Mouse (Mus musculus) lung, embryonic 15.5 days (tissue): ENCODE results near the gene Ctf2. TPM values are rescaled to one million over a fixed set of nuclear protein-coding genes. Genes with fewer than 3 reads are reported as not detected.

Experiments
- ATAC-seq: fragments of 200-750 bp; cut with Nextera tagmentation; 2 replicates; pipeline ENCODE4 v1.8.0; 2017; ENCODE audit warnings: moderate number of reproducible peaks, borderline replicate concordance; ENCODE audit not compliant: low FRiP score, low TSS enrichment; ENCODE audit errors: extremely low read depth
- H3K27ac ChIP-seq: fragments of 300-500 bp; sonication (generic); 2 replicates; pipeline ENCODE4 v1.5.1; 2015; ENCODE audit warnings: moderate library complexity, mild to moderate bottlenecking, inconsistent platforms
- H3K27me3 ChIP-seq: fragments of 300-500 bp; sonication (generic); 2 replicates; pipeline ENCODE4 v1.6.1; 2015; ENCODE audit warnings: inconsistent platforms
- H3K36me3 ChIP-seq: fragments of 300-500 bp; sonication (generic); 2 replicates; pipeline ENCODE4 v1.6.1; 2015; ENCODE audit warnings: inconsistent platforms
- H3K4me1 ChIP-seq: fragments of 300-500 bp; sonication (generic); 2 replicates; pipeline ENCODE4 v1.6.1; 2015; ENCODE audit warnings: inconsistent platforms
- H3K4me2 ChIP-seq: fragments of 300-500 bp; sonication (generic); 2 replicates; pipeline ENCODE4 v1.6.1; 2015; ENCODE audit warnings: inconsistent platforms, mild to moderate bottlenecking, moderate library complexity
- H3K4me3 ChIP-seq: fragments of 300-500 bp; sonication (generic); 2 replicates; pipeline ENCODE4 v1.5.1; 2015; ENCODE audit warnings: mild to moderate bottlenecking, inconsistent platforms
- H3K9ac ChIP-seq: fragments of 300-500 bp; sonication (generic); 2 replicates; pipeline ENCODE4 v1.6.1; 2015; ENCODE audit warnings: inconsistent platforms
- H3K9me3 ChIP-seq: fragments of 300-500 bp; sonication (generic); 2 replicates; pipeline ENCODE4 v1.6.1; 2016; ENCODE audit warnings: inconsistent platforms
- WGBS: fragments of 180-500 bp; shearing (Covaris S2); methylation state at CpG from one replicate; pipeline ENCODE4 v1.1.7; 2015; 5-methylcytosine and 5-hydroxymethylcytosine counted together
- polyA plus RNA-seq: library from polyadenylated mRNA; unstranded; fragments of >200 nt; fragmentation: Nextera tagmentation; extraction: Ambion mirVana; gene quantifications from 2 replicates; pipeline ENCODE4 v1.2.1, GENCODE M21; 2015

The Ctf2 gene
- polyA plus RNA-seq, 1 experiment from 2014 or later: 0.16 TPM

- Histone ChIP-seq H3K27me3 (no peaks in the 10 kb centered on the region), H3K4me1 (peaks cover 19% of the 10 kb centered on the region), H3K9me3 (no peaks in the 10 kb centered on the region), H3K4me3 (peak within 1 kb of the TSS; percentile 74), H3K36me3 (peaks cover 32% of the 10 kb centered on the region), H3K9ac (peak within 1 kb of the TSS; percentile 94), H3K27ac (peak within 1 kb of the TSS; percentile 97), H3K4me2 (peak within 1 kb of the TSS; percentile 92)
- WGBS: 0% methylated on average over 24 of the region's 24 CpGs
- ATAC-seq: peak; percentile 84
Observed at GRCm38 (mm10) chr7:127769651-127770038, 37.7 kb upstream of the Ctf2 start, which contains the start of gene Orai3. Orai3 (plus strand) TSS chr7:127769815.

- Histone ChIP-seq H3K27ac (peak overlapping the region; percentile 97), H3K4me2 (peak overlapping the region; percentile 92), H3K36me3 (peaks cover 38% of the 10 kb centered on the region), H3K4me3 (peak overlapping the region; percentile 74), H3K9me3 (no peaks in the 10 kb centered on the region), H3K27me3 (no peaks in the 10 kb centered on the region), H3K4me1 (peaks cover 19% of the 10 kb centered on the region), H3K9ac (peak overlapping the region; percentile 94)
- ATAC-seq: peak; percentile 89
- under 1% methylated on average over 16 of the region's 16 CpGs for WGBS
Observed at GRCm38 (mm10) chr7:127768997-127769593, 37.1 kb upstream of the Ctf2 start.

- H3K9ac ChIP-seq: no peak overlapping the region
- peak; percentile 63; the same call in 1 of the 2 replicates for ATAC-seq
- no peaks in the 10 kb centered on the region for H3K9me3 ChIP-seq
- H3K27me3 ChIP-seq: no peaks in the 10 kb centered on the region
- peak overlapping the region; percentile 92; the same call in 1 of the 2 replicates for H3K4me2 ChIP-seq
- 42% methylated on average over 13 of the region's 13 CpGs for WGBS
- peaks cover 19% of the 10 kb centered on the region for H3K4me1 ChIP-seq
- peak overlapping the region; percentile 24 for H3K27ac ChIP-seq
- peak overlapping the region; percentile 74; the same call in 1 of the 2 replicates for H3K4me3 ChIP-seq
- peaks cover 43% of the 10 kb centered on the region for H3K36me3 ChIP-seq
Observed at GRCm38 (mm10) chr7:127768346-127768996, 36.5 kb upstream of the Ctf2 start.

- WGBS: 91% methylated on average over 19 of the region's 19 CpGs
- Histone ChIP-seq H3K9ac (no peak overlapping the region), H3K4me3 (no peak overlapping the region), H3K4me1 (peaks cover 19% of the 10 kb centered on the region), H3K9me3 (no peaks in the 10 kb centered on the region), H3K27me3 (no peaks in the 10 kb centered on the region), H3K4me2 (no peak overlapping the region), H3K36me3 (peaks cover 47% of the 10 kb centered on the region), H3K27ac (peak overlapping the region; percentile 24)
- ATAC-seq: no peak
Observed at GRCm38 (mm10) chr7:127767671-127768345, 35.8 kb upstream of the Ctf2 start.

- peaks cover 52% of the 10 kb centered on the region for H3K36me3 ChIP-seq
- H3K4me3 ChIP-seq: no peak overlapping the region
- no peaks in the 10 kb centered on the region for H3K9me3 ChIP-seq
- H3K4me1 ChIP-seq: peaks cover 19% of the 10 kb centered on the region
- no peak for ATAC-seq
- H3K27ac ChIP-seq: no peak overlapping the region
- H3K27me3 ChIP-seq: no peaks in the 10 kb centered on the region
- H3K9ac ChIP-seq: no peak overlapping the region
- no peak overlapping the region for H3K4me2 ChIP-seq
- 77% methylated on average over 17 of the region's 17 CpGs for WGBS
Observed at GRCm38 (mm10) chr7:127766851-127767609, 35.1 kb upstream of the Ctf2 start.

GRCm38 (mm10) chr7:127765756-127766155 is 33.8 kb upstream of the Ctf2 start:
- Histone ChIP-seq H3K4me3 (no peak overlapping the region), H3K27ac (no peak overlapping the region), H3K4me2 (no peak overlapping the region), H3K4me1 (peaks cover 11% of the 10 kb centered on the region), H3K27me3 (no peaks in the 10 kb centered on the region), H3K9me3 (no peaks in the 10 kb centered on the region), H3K9ac (no peak overlapping the region), H3K36me3 (peaks cover 52% of the 10 kb centered on the region)
- whole genome bisulfite sequencing: 89% methylated on average over 2 of the region's 2 CpGs
- ATAC-seq: no peak

- Histone ChIP-seq H3K9ac (no peak overlapping the region), H3K4me1 (peaks cover 8% of the 10 kb centered on the region), H3K36me3 (peaks cover 57% of the 10 kb centered on the region), H3K27ac (no peak overlapping the region), H3K27me3 (no peaks in the 10 kb centered on the region), H3K9me3 (no peaks in the 10 kb centered on the region), H3K4me3 (no peak overlapping the region), H3K4me2 (no peak overlapping the region)
- WGBS: 87% methylated on average over 4 of the region's 4 CpGs
- no peak for ATAC-seq
Observed at GRCm38 (mm10) chr7:127763642-127764041, 31.7 kb upstream of the Ctf2 start.

- Histone ChIP-seq H3K36me3 (peaks cover 57% of the 10 kb centered on the region), H3K9me3 (no peaks in the 10 kb centered on the region), H3K27ac (no peak overlapping the region), H3K4me2 (no peak overlapping the region), H3K4me3 (no peak overlapping the region), H3K27me3 (no peaks in the 10 kb centered on the region), H3K4me1 (0 out of 2 replicates have a peak, but pooled peaks cover 3% of the 10 kb centered on the region), H3K9ac (no peak overlapping the region)
- 30% methylated on average over 7 of the region's 7 CpGs for WGBS
- ATAC-seq: 0 out of 2 replicates have a peak, but pooled peaks have one; percentile 53
Observed at GRCm38 (mm10) chr7:127761026-127761425, 29.1 kb upstream of the Ctf2 start.

- no peak overlapping the region for H3K27ac ChIP-seq
- no peak overlapping the region for H3K4me3 ChIP-seq
- no peak overlapping the region for H3K4me2 ChIP-seq
- peaks cover 51% of the 10 kb centered on the region for H3K36me3 ChIP-seq
- H3K9me3 ChIP-seq: no peaks in the 10 kb centered on the region
- no peak overlapping the region for H3K9ac ChIP-seq
- 75% methylated on average over 3 of the region's 3 CpGs for WGBS
- no peaks in the 10 kb centered on the region for H3K27me3 ChIP-seq
- no peak for ATAC-seq
- 0 out of 2 replicates have a peak, but pooled peaks cover 3% of the 10 kb centered on the region for H3K4me1 ChIP-seq
Observed at GRCm38 (mm10) chr7:127760478-127760877, 28.5 kb upstream of the Ctf2 start.

- Histone ChIP-seq H3K4me3 (no peak overlapping the region), H3K4me2 (no peak overlapping the region), H3K4me1 (0 out of 2 replicates have a peak, but pooled peaks cover 3% of the 10 kb centered on the region), H3K9ac (no peak overlapping the region), H3K27ac (no peak overlapping the region), H3K27me3 (no peaks in the 10 kb centered on the region), H3K36me3 (peaks cover 45% of the 10 kb centered on the region), H3K9me3 (no peaks in the 10 kb centered on the region)
- ATAC-seq: no peak
- WGBS: 46% methylated on average over 6 of the region's 6 CpGs
Observed at GRCm38 (mm10) chr7:127759716-127760115, 27.8 kb upstream of the Ctf2 start.

- ATAC-seq: no peak
- Histone ChIP-seq H3K4me3 (no peak overlapping the region), H3K27me3 (no peaks in the 10 kb centered on the region), H3K4me2 (no peak overlapping the region), H3K27ac (no peak overlapping the region), H3K4me1 (no peaks in the 10 kb centered on the region), H3K36me3 (peaks cover 76% of the 10 kb centered on the region), H3K9me3 (no peaks in the 10 kb centered on the region), H3K9ac (no peak overlapping the region)
- 83% methylated on average over 7 of the region's 7 CpGs for WGBS
Observed at GRCm38 (mm10) chr7:127753741-127754140, 21.8 kb upstream of the Ctf2 start.
